Mouse (Mus musculus) myocyte (in vitro differentiated cells): ENCODE data around the gene Dnah2.
"Not testable (repeated sequence)": the region's sequence is repeated elsewhere in the genome, so short reads cannot be mapped to it uniquely, and the experiment has no call there.

Experiments
- POLR2A ChIP-seq: IDR thresholded peaks from one replicate; pipeline ENCODE4 v1.6.1; 2011; ENCODE audit warnings: low read depth, mild to moderate bottlenecking, control low read depth, moderate library complexity; ENCODE audit not compliant: insufficient read length
- TCF3 ChIP-seq: IDR thresholded peaks from one replicate; pipeline ENCODE4 v1.6.1; 2011; ENCODE audit warnings: low read depth, control low read depth; ENCODE audit not compliant: insufficient read length
- USF1 ChIP-seq: IDR thresholded peaks from one replicate; pipeline ENCODE4 v1.6.1; 2011; ENCODE audit warnings: low read depth, mild to moderate bottlenecking, control low read depth, moderate library complexity

- TF ChIP-seq USF1, TCF3, POLR2A: not testable (repeated sequence)
Observed at GRCm38 (mm10) chr11:69541741-69542140, 7.2 kb downstream of the Dnah2 start.
